Mouse (Mus musculus) cortical plate, adult 2 months (tissue): ENCODE results near the gene Fsip1. TPM values are rescaled to one million over a fixed set of nuclear protein-coding genes. Genes with fewer than 3 reads are reported as not detected.
"Not testable (repeated sequence)": the region's sequence is repeated elsewhere in the genome, so short reads cannot be mapped to it uniquely, and the experiment has no call there.

ENCODE experiments used
- H3K27ac ChIP-seq: fragments of 200-500 bp; 2 replicates; pipeline ENCODE4 v1.5.1; 2012; ENCODE audit warnings: low read length, control low read depth, inconsistent platforms; ENCODE audit not compliant: insufficient read depth
- H3K4me1 ChIP-seq: fragments of 200-500 bp; 2 replicates; pipeline ENCODE4 v1.6.1; 2011; ENCODE audit warnings: low read length; ENCODE audit not compliant: control insufficient read depth, insufficient read depth
- H3K4me3 ChIP-seq: fragments of 200-500 bp; 2 replicates; pipeline ENCODE4 v1.5.1; 2011; ENCODE audit warnings: mild to moderate bottlenecking, low read length, control low read depth; ENCODE audit not compliant: insufficient read depth
- CTCF ChIP-seq: fragments of 200-500 bp; IDR thresholded peaks from 2 replicates; pipeline ENCODE4 v1.5.1; 2011; ENCODE audit warnings: mild to moderate bottlenecking, control low read depth, low read length; ENCODE audit not compliant: insufficient read depth; ENCODE audit errors: extremely low read depth
- POLR2A ChIP-seq: fragments of 200-500 bp; IDR thresholded peaks from 2 replicates; pipeline ENCODE4 v1.6.1; 2011; ENCODE audit warnings: mild to moderate bottlenecking, low read length, control low read depth; ENCODE audit not compliant: insufficient read depth; ENCODE audit errors: extremely low read depth
- polyA plus RNA-seq: library from polyadenylated mRNA; depleted of rRNA; stranded (reverse); fragments of >200 nt; gene quantifications from 2 replicates; pipeline ENCODE4 v1.2.3, GENCODE M21; 2012; rRNA removed

The Fsip1 gene
- 0.38 and 0.65 TPM in 2 replicates for polyA plus RNA-seq

DNA sequence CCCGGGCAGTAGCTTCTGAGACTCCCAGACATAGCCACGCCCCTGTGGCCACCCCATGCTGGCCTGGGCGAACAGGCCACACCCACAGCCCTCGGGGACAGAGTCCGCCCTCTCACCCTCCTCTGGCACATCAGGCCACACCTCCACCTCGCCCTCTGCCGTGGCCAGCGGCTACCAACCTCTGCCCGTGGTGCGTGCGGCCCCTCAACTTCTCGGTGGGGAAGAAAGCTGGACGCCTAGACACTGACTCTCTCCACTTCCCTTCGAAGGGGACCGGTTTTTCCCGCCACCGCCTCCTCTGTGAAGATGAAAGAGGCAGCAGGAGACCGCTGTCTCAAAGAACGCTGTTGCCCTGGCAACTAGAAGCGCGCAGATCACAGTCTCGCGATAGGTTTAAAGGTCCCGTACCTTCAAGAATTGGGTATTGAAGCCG is at the start of gene Fsip1:
Gene Fsip1, minus strand, starts transcription at position 346 of the 433 bp plus-strand sequence.
- Histone ChIP-seq H3K4me3 (peak within 1 kb of the TSS; percentile 30), H3K4me1 (no peaks in the 10 kb centered on the region), H3K27ac (no peak within 1 kb of the TSS)
- TF ChIP-seq CTCF (no peak), POLR2A (no peak)

DNA sequence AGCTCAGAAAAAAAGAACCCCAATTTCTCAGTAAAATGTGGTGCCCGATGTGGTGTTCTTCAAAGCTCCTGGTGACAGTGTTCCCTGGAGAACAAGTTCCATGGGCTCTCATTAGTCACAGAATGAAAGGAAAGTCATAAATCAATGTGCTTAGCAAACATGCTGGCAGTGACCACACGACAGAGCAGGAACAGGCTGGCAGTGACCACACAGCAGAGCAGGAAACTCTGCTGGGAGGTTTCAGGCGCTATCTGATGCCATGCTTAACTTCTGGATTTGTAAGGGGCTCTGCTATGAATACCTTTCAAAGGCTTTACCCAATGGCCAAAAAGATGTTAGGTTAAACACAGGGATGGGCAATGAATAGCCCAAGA is 49.7 kb upstream of the Fsip1 start:
- no peak overlapping the region for H3K4me3 ChIP-seq
- TF ChIP-seq POLR2A (no peak), CTCF (no peak)

DNA sequence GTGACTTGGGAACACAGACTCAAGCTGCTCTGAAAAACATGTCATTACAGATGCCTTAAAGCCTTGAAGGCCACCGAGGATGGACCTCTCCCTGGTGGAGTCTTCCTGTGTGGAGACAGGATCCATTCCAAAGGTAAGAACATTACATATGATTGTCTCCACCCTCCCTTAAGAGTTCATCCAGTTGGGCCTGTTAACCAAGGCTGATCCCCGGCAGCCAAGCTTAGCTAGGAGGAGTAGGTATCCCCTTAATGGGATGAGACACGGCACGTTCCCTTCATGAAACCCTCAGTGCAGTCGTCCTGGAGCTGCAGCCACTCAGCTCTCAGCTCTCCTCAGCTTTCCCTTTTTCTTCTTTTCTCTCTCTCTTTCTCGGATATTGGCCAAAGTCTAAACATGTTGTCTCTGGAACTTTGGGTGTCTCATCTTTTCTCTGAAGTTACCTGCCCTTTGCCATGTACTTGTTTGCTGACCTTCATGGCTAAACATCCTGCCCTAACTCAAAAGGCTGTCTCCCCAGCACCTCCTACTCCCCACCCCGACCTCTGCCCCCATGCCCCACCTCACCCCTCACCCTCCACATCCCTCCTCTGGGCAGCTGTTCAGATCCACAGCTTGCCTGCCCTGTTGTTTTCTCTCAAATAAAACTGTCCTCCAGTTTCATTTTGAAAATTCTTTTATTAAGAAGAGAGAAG is 49.2 kb upstream of the Fsip1 start:
- no peak overlapping the region for H3K4me3 ChIP-seq
- no peaks in the 10 kb centered on the region for H3K4me1 ChIP-seq
- no peak for TF ChIP-seq POLR2A
- TF ChIP-seq CTCF, result no peak
- H3K27ac ChIP-seq, result no peak overlapping the region

More for the DNA sequence above, 49.7 kb upstream of the Fsip1 start:
- Histone ChIP-seq H3K4me1 (no peaks in the 10 kb centered on the region), H3K27ac (no peak overlapping the region)

DNA sequence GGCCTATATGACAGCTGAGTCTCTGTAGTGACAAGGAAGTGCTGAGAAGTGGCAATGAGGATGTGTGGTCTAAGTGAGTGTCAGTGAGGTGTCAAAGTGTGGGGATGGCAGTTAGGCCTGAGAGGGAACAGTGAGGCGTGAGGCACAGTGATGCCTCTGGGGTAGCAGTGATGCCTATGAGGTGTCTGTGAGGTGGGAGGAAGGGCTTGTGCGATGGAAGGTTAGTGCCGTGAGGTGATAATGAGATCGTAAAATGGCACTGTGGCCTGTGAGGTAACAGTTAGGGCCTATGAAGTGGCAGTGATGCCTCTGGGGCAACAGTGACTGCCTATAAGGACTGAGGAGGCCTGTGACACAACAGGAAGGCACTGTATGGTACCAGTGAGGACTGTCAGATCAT is 46.7 kb upstream of the Fsip1 start:
- TF ChIP-seq CTCF (no peak), POLR2A (no peak)

DNA sequence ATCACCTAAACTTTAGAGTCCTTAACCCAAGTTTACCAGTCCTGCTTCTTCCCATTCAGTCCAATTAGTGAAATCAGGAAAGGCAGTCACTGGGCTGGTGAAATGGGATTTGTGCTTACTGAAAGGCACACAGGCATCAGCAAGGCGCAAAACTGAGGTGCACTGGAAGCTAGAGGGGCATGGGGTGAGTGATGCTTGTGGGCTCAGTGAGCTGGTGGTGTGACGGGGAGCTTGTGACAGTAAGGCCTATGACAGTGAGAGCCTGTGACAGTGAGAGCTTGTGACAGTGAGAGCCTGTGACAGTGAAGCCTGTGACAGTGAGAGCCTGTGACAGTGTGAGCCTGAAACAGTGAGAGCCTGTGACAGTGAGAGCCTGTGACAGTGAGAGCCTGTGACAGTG is 44.9 kb upstream of the Fsip1 start:
- H3K4me1 ChIP-seq, result no peaks in the 10 kb centered on the region
- no peak overlapping the region for H3K27ac ChIP-seq
- TF ChIP-seq CTCF (no peak), POLR2A (no peak)
- no peak overlapping the region for H3K4me3 ChIP-seq

More for the DNA sequence above, 46.7 kb upstream of the Fsip1 start:
- Histone ChIP-seq H3K4me3 (no peak overlapping the region), H3K4me1 (no peaks in the 10 kb centered on the region), H3K27ac (no peak overlapping the region)

GRCm38 (mm10) chr2:118301041-118301545 is 44.3 kb upstream of the Fsip1 start:
- no peaks in the 10 kb centered on the region for H3K4me1 ChIP-seq

DNA sequence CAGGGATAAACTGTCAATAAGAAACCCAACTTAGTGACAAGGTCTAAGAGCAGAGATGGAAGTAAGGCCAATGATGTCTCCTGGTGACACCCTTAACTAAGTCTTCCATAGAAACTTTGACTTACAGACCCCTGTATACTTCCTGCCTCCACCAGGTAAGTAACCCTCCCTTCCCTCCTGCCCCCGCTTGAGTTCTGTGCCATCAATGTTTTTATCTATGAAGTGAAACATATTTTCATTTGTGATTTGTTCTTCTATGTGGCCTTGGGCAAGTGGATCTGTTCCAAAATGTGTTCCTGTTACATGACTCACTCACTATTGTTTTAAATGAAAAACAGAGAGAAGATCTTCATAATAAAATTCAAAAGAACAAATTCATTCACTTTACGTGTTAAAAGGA is 43.2 kb upstream of the Fsip1 start:
- Histone ChIP-seq H3K4me1 (no peaks in the 10 kb centered on the region), H3K4me3 (no peak overlapping the region), H3K27ac (no peak overlapping the region)
- TF ChIP-seq POLR2A (no peak), CTCF (no peak)

More at GRCm38 (mm10) chr2:118301041-118301545, 44.3 kb upstream of the Fsip1 start:
- no peak for TF ChIP-seq POLR2A
- TF ChIP-seq CTCF, result no peak
- H3K4me3 ChIP-seq, result no peak overlapping the region
- no peak overlapping the region for H3K27ac ChIP-seq

GRCm38 (mm10) chr2:118298601-118299000 is 41.8 kb upstream of the Fsip1 start:
- TF ChIP-seq POLR2A (no peak), CTCF (no peak)
- no peaks in the 10 kb centered on the region; the same call in 1 of the 2 replicates for H3K4me1 ChIP-seq
- no peak overlapping the region for H3K4me3 ChIP-seq
- H3K27ac ChIP-seq, result no peak overlapping the region

GRCm38 (mm10) chr2:118297966-118298365 is 41.2 kb upstream of the Fsip1 start:
- H3K4me1 ChIP-seq, result no peaks in the 10 kb centered on the region; the same call in 1 of the 2 replicates
- H3K4me3 ChIP-seq, result no peak overlapping the region
- TF ChIP-seq CTCF, result no peak
- TF ChIP-seq POLR2A, result no peak
- no peak overlapping the region for H3K27ac ChIP-seq

DNA sequence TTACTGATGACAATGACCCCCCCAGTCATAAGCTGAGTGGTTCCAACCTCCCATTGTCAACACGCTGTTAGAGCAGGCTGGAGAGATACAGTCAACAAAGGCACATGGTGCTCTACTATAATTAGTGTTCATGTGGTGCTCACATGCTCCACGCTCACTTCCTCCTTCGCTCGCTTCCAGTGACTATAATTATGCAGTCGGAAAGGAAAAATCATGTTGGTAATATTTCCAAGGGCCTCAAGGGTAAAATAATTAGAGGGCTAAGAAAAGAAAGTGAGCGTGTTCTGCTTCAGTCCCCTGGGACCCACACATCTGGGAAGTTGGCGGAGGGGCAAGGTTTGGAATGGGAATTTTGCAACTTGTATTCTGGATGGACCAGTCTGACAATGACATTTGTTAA is 38.7 kb upstream of the Fsip1 start:
- TF ChIP-seq POLR2A (no peak), CTCF (no peak)
- H3K4me3 ChIP-seq, result no peak overlapping the region
- no peak overlapping the region for H3K27ac ChIP-seq
- no peaks in the 10 kb centered on the region; the same call in 1 of the 2 replicates for H3K4me1 ChIP-seq

GRCm38 (mm10) chr2:118293583-118293982 is 36.8 kb upstream of the Fsip1 start:
- Histone ChIP-seq H3K4me3 (no peak overlapping the region), H3K27ac (no peak overlapping the region), H3K4me1 (no peaks in the 10 kb centered on the region; the same call in 1 of the 2 replicates)
- TF ChIP-seq CTCF (no peak), POLR2A (no peak)

DNA sequence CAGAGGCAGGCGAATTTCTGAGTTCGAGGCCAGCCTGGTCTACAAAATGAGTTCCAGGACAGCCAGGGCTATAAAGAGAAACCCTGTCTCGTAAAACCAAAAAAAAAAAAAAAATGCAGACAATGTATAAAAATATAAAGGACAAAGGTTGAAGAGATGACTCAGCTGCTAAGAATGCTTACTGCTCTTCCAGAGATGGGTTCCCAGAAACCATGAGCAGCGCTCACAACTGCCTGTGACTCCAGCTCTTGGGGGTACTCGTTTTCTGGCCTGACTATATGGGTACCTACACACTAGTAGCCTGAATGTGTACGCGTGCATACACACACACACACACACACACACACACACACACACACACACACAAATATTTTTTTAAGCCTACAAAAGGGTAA is 32.3 kb upstream of the Fsip1 start:
- H3K4me3 ChIP-seq, H3K27ac ChIP-seq, H3K4me1 ChIP-seq: not testable (repeated sequence)
